Mouse (Mus musculus): ENCODE results near the gene Cd200r4. TPM values are rescaled to one million over a fixed set of nuclear protein-coding genes. Genes with fewer than 3 reads are reported as not detected.
"Not testable (repeated sequence)": the region's sequence is repeated elsewhere in the genome, so short reads cannot be mapped to it uniquely, and the experiment has no call there.

The Cd200r4 gene
- polyA plus RNA-seq, 1 experiment from 2014 or later, result 0.16 TPM

GRCm38 (mm10) chr16:44794416-44794815 lies 17.1 kb upstream of the Cd200r4 start:
- ATAC-seq, result no peak
- Histone ChIP-seq H3K27me3 (replicated peaks; ENCODE audit: control insufficient read depth, insufficient read depth, low read length) (no peaks in the 10 kb centered on the region), H3K4me3 (ENCODE audit: low read depth, low read length) (no peak overlapping the region), H3K27ac (ENCODE audit: low read depth, low read length) (no peak overlapping the region), H3K9ac (ENCODE audit: low read depth, low read length) (no peak overlapping the region), H3K4me1 (replicated peaks; ENCODE audit: control insufficient read depth, insufficient read depth, low read length) (no peaks in the 10 kb centered on the region), H3K9me3 (ENCODE audit: control insufficient read depth) (no peaks in the 10 kb centered on the region), H3K36me3 (ENCODE audit: control insufficient read depth, insufficient read depth) (no peaks in the 10 kb centered on the region), H3K4me2 (replicated peaks; ENCODE audit: low read depth) (no peak overlapping the region)
- TF ChIP-seq CTCF (IDR thresholded peaks at IDR 0.05; ENCODE audit: low read depth), result no peak

GRCm38 (mm10) chr16:44805976-44806375 lies 5.6 kb upstream of the Cd200r4 start:
- no peaks in the 10 kb centered on the region for H3K36me3 ChIP-seq (ENCODE audit: control insufficient read depth, insufficient read depth)
- TF ChIP-seq CTCF (IDR thresholded peaks at IDR 0.05; ENCODE audit: low read depth), result no peak

GRCm38 (mm10) chr16:44810223-44810622 lies 1.3 kb upstream of the Cd200r4 start:
- not testable (repeated sequence) for H3K4me1 ChIP-seq (replicated peaks; ENCODE audit: control insufficient read depth, insufficient read depth, low read length); H3K9me3 ChIP-seq (ENCODE audit: control insufficient read depth); H3K27ac ChIP-seq (ENCODE audit: low read depth, low read length); H3K9ac ChIP-seq (ENCODE audit: low read depth, low read length); H3K27me3 ChIP-seq (replicated peaks; ENCODE audit: control insufficient read depth, insufficient read depth, low read length); H3K4me2 ChIP-seq (replicated peaks; ENCODE audit: low read depth); H3K4me3 ChIP-seq (ENCODE audit: low read depth, low read length); H3K36me3 ChIP-seq (ENCODE audit: control insufficient read depth, insufficient read depth); ATAC-seq
- 90% methylated on average over 4 of the region's 4 CpGs for WGBS

More at GRCm38 (mm10) chr16:44805976-44806375, 5.6 kb upstream of the Cd200r4 start:
- ATAC-seq, result no peak
- H3K27me3 ChIP-seq (replicated peaks; ENCODE audit: control insufficient read depth, insufficient read depth, low read length), result no peaks in the 10 kb centered on the region
- H3K9me3 ChIP-seq (ENCODE audit: control insufficient read depth), result no peaks in the 10 kb centered on the region
- H3K27ac ChIP-seq (ENCODE audit: low read depth, low read length), result no peak overlapping the region
- H3K4me2 ChIP-seq (replicated peaks; ENCODE audit: low read depth), result no peak overlapping the region
- H3K9ac ChIP-seq (ENCODE audit: low read depth, low read length), result no peak overlapping the region
- H3K4me3 ChIP-seq (ENCODE audit: low read depth, low read length), result no peak overlapping the region
- H3K4me1 ChIP-seq (replicated peaks; ENCODE audit: control insufficient read depth, insufficient read depth, low read length), result no peaks in the 10 kb centered on the region

GRCm38 (mm10) chr16:44812468-44813065 lies 1.0 kb downstream of the Cd200r4 start:
- no peak for ATAC-seq
- no peak for TF ChIP-seq CTCF (IDR thresholded peaks at IDR 0.05; ENCODE audit: low read depth)
- Histone ChIP-seq H3K4me2 (replicated peaks; ENCODE audit: low read depth) (no peak overlapping the region), H3K9ac (ENCODE audit: low read depth, low read length) (no peak overlapping the region), H3K4me1 (replicated peaks; ENCODE audit: control insufficient read depth, insufficient read depth, low read length) (no peaks in the 10 kb centered on the region), H3K27ac (ENCODE audit: low read depth, low read length) (no peak overlapping the region), H3K4me3 (ENCODE audit: low read depth, low read length) (no peak overlapping the region), H3K27me3 (replicated peaks; ENCODE audit: control insufficient read depth, insufficient read depth, low read length) (no peaks in the 10 kb centered on the region), H3K9me3 (ENCODE audit: control insufficient read depth) (no peaks in the 10 kb centered on the region), H3K36me3 (ENCODE audit: control insufficient read depth, insufficient read depth) (no peaks in the 10 kb centered on the region)
- WGBS, result 71% methylated on average over 6 of the region's 6 CpGs

GRCm38 (mm10) chr16:44818010-44818409 lies 6.5 kb downstream of the Cd200r4 start:
- Histone ChIP-seq H3K27me3 (replicated peaks; ENCODE audit: control insufficient read depth, insufficient read depth, low read length) (no peaks in the 10 kb centered on the region), H3K9me3 (ENCODE audit: control insufficient read depth) (no peaks in the 10 kb centered on the region), H3K36me3 (ENCODE audit: control insufficient read depth, insufficient read depth) (no peaks in the 10 kb centered on the region), H3K4me3 (ENCODE audit: low read depth, low read length) (no peak overlapping the region), H3K4me2 (replicated peaks; ENCODE audit: low read depth) (no peak overlapping the region), H3K4me1 (replicated peaks; ENCODE audit: control insufficient read depth, insufficient read depth, low read length) (no peaks in the 10 kb centered on the region), H3K27ac (ENCODE audit: low read depth, low read length) (no peak overlapping the region), H3K9ac (ENCODE audit: low read depth, low read length) (no peak overlapping the region)
- TF ChIP-seq CTCF (IDR thresholded peaks at IDR 0.05; ENCODE audit: low read depth), result no peak
- ATAC-seq, result no peak
- WGBS, result 49% methylated on average over 1 of the region's 1 CpGs

GRCm38 (mm10) chr16:44820545-44820944 lies 9.0 kb downstream of the Cd200r4 start:
- no peaks in the 10 kb centered on the region for H3K9me3 ChIP-seq (ENCODE audit: control insufficient read depth)
- no peaks in the 10 kb centered on the region for H3K4me1 ChIP-seq (replicated peaks; ENCODE audit: control insufficient read depth, insufficient read depth, low read length)
- H3K9ac ChIP-seq (ENCODE audit: low read depth, low read length), result no peak overlapping the region
- H3K4me3 ChIP-seq (ENCODE audit: low read depth, low read length), result no peak overlapping the region
- H3K27me3 ChIP-seq (replicated peaks; ENCODE audit: control insufficient read depth, insufficient read depth, low read length), result no peaks in the 10 kb centered on the region
- ATAC-seq, result no peak
- no peak overlapping the region for H3K27ac ChIP-seq (ENCODE audit: low read depth, low read length)
- WGBS, result 75% methylated on average over 4 of the region's 4 CpGs
- H3K4me2 ChIP-seq (replicated peaks; ENCODE audit: low read depth), result no peak overlapping the region
- no peak for TF ChIP-seq CTCF (IDR thresholded peaks at IDR 0.05; ENCODE audit: low read depth)
- no peaks in the 10 kb centered on the region for H3K36me3 ChIP-seq (ENCODE audit: control insufficient read depth, insufficient read depth)

- Histone ChIP-seq H3K27ac (ENCODE audit: low read depth, low read length) (no peak overlapping the region), H3K27me3 (replicated peaks; ENCODE audit: control insufficient read depth, insufficient read depth, low read length) (no peaks in the 10 kb centered on the region), H3K4me1 (replicated peaks; ENCODE audit: control insufficient read depth, insufficient read depth, low read length) (no peaks in the 10 kb centered on the region), H3K9ac (ENCODE audit: low read depth, low read length) (no peak overlapping the region), H3K4me3 (ENCODE audit: low read depth, low read length) (no peak overlapping the region), H3K4me2 (replicated peaks; ENCODE audit: low read depth) (no peak overlapping the region), H3K9me3 (ENCODE audit: control insufficient read depth) (no peaks in the 10 kb centered on the region), H3K36me3 (ENCODE audit: control insufficient read depth, insufficient read depth) (no peaks in the 10 kb centered on the region)
- TF ChIP-seq CTCF (IDR thresholded peaks at IDR 0.05; ENCODE audit: low read depth), result no peak
- WGBS, result 46% methylated on average over 3 of the region's 3 CpGs
- ATAC-seq, result no peak
Observed at GRCm38 (mm10) chr16:44832286-44832685, 20.8 kb downstream of the Cd200r4 start.

GRCm38 (mm10) chr16:44833189-44833588 lies 21.7 kb downstream of the Cd200r4 start:
- not testable (repeated sequence) for H3K4me3 ChIP-seq (ENCODE audit: low read depth, low read length); H3K9ac ChIP-seq (ENCODE audit: low read depth, low read length); H3K9me3 ChIP-seq (ENCODE audit: control insufficient read depth); H3K27me3 ChIP-seq (replicated peaks; ENCODE audit: control insufficient read depth, insufficient read depth, low read length); H3K27ac ChIP-seq (ENCODE audit: low read depth, low read length); H3K4me1 ChIP-seq (replicated peaks; ENCODE audit: control insufficient read depth, insufficient read depth, low read length); H3K36me3 ChIP-seq (ENCODE audit: control insufficient read depth, insufficient read depth); H3K4me2 ChIP-seq (replicated peaks; ENCODE audit: low read depth)
- 40% methylated on average over 2 of the region's 2 CpGs for WGBS
- peak; percentile 31; the same call in 1 of the 2 replicates for ATAC-seq

Data from intestine, postnatal 0 days (tissue).